Mouse (Mus musculus) hindlimb bud, embryonic 11.5 days (tissue): ENCODE measurements at regions not wholly inside any gene's neighbourhood (a gene's known extent, or its start where the extent isn't known, plus 50 kb on each side); places are given as distances from the start of the nearest gene placed in this dataset.

Experiments
- DNase-seq: peaks from one replicate; pipeline ENCODE4 v3.0.0-alpha.2; 2012; ENCODE audit warnings: low read depth, low spot score; ENCODE audit errors: extremely low spot score

- no peak for DNase-seq
Measured at GRCm38 (mm10) chr6:51265329-51265728, 167.1 kb upstream of the Nfe2l3 start.

GRCm38 (mm10) chr6:51266721-51267120, 165.7 kb upstream of the Nfe2l3 start:
- no peak for DNase-seq

GRCm38 (mm10) chr6:51267888-51268287, 164.6 kb upstream of the Nfe2l3 start:
- no peak for DNase-seq

DNA sequence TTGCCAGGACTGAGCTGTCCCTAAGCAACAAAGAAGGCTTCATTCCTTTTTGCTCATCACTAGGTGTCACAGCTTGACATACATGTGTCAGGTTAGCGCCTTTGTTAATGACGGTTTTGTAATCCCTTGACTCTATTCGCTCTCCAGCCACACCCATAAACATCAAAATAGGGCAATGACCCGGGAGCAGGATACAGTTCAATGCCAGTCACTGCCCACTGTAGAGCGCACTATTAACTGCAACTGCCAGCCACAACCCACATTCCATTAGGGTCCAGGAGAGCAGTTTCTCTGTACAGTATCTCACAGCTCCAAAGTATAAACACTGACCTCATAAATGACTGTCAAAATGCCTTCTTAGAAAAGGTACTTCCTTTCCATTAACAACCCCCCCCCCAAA, 163.5 kb upstream of the Nfe2l3 start:
- no peak for DNase-seq

DNA sequence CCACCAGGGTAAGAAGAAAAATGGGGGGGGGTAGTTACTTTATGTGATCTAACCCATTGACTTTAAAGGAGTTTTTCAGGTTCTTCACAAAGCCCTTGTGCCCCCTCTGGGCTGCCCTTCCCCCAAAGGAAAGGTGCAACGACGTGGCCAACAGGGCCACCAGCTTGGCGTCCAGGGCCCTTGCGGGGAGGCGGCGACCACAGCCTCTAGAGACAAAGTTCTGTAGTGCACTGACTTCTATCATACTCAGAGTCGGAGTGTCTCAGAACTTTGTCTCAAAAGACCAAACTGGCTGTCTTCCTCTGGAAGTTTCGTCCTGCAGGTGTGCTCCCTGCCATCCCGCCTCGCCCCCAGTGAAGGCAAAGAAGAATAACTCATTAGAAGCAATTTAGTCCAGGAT, 162.9 kb upstream of the Nfe2l3 start:
- no peak for DNase-seq

DNA sequence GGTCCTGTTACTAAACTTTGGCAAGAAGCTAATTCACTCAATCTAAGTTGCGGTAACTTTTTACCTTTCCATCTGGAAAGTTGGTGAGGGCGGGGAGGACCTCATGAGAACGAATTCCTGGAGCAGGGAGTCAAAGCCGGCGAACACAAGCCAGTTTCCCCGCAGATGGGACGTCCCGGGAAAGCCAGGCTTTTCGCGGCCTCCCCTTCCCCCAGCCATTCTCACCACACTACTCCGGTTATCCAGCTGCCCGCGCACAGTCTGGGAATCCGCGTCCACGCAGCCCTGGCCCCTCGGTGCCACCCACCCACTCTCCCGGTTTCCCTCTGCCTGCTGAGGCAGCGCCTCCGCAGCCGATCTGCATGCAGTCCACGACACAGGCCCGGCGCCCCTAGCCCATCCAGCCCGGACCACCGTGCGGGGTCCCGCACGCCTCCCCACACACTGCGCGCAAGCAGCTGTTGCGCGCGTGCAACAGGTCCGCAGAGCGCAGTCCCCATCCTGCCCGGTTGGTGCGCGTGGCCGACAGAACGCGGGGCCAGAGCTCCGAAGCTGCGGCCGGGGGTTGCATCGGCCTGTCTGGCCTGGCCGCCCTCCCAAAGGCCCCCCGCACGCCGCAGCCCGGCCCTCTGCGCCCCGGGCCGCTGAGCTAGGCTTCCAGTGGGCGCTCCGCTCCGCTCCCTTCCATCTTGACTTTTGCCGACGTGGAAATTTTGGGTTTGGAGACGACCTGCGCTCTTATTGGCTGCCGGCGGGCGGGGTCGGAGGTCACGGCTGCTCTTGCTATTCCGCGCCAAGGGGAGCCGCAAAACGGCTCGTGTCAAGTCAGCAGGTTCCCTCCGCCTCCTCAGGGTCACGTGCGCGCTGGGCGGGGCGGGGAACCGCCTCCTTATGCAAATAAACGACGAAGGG, 162.0 kb upstream of the Nfe2l3 start:
- DNase-seq = peak; percentile 81

- DNase-seq = no peak
Measured at GRCm38 (mm10) chr6:51271128-51271480, 161.4 kb upstream of the Nfe2l3 start.

DNA sequence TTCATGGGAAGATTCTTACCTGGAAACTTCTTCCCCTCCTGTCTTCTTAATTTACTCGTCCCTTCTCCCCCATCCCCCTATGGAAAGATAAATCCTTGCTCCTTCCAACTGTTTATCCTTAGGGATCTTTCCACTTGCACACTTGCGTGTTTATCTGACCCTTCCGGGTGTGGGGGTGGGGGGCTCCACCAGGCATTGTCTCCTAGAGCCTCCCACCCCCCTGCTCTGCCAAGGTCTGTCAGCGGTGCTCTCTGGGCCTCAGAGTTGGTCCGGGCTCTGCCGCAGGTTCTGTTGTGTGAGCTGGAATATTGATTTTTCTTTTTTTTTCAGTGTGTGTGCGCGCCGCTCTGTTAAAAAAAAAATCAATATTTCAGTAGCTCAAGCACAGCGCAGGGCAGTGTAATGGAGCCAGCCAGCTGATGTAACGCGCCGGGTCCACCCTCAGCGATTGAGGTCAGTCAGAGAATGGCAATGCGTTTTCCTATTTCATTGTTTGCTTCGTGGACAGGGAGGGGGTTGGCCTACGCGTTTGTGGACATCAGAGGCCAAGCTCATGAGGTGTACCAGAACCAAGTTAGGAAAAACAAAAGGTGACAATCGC, 160.2 kb upstream of the Nfe2l3 start:
- DNase-seq = no peak

GRCm38 (mm10) chr6:51279491-51279890, 153.0 kb upstream of the Nfe2l3 start:
- DNase-seq = no peak

- DNase-seq = no peak
Measured at GRCm38 (mm10) chr6:51280231-51280630, 152.2 kb upstream of the Nfe2l3 start.

DNA sequence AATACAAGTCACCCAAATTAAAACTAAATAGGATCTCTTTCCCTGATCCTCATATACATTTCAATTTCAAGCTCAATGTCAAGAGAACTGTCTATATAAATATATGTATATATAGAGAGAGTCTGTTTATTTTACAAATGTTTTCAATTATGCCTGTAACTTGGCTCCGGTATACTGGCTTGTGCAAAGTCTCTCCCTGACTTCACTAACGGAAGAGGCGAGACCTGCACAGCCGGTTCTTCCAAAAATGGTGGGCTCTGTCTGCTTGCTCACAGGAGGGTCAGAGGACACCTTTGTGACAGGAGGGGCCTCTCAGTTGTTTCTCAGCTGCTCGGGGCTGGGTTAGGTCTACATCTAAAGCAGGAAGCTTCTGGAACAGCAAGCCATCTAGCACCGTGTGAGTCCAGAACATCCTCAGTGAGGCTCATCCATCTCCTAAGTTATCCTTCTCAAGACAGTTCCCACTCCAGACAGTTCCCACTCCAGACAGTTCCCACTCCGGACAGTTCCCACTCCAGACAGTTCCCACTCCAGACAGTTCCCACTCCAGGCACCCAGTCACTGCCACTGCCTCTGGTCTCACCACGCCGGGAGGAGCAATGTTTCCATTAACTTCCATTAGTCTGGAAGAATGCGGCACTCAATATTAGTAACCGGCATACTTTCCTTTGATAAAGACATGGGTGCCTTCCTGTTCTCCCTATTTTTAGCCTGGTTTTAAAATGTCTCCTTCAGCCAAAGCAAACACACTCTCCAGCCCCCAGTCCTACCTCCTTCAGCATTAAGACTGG, 148.4 kb upstream of the Nfe2l3 start:
- no peak for DNase-seq

DNA sequence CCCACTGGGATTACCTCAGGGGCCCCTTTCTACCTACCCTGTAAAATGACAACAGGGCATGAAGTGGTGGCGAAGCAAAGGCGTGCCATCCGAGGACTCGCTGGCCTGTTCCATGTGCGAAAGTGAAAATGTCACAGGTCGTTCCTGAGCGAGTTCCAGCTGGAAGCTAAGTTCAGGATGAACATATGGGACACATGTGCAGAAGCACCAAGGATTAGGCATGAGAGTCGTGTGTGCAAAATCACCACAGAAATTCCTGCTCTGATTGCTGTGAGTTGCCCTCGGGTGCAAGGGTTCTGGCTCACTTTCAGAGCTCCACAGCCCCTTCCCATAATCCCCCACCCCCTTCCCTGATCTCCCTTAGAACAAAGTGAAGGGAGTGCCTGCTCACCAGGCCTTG, 147.6 kb upstream of the Nfe2l3 start:
- no peak for DNase-seq

GRCm38 (mm10) chr6:51286836-51287235, 145.6 kb upstream of the Nfe2l3 start:
- DNase-seq = no peak

DNA sequence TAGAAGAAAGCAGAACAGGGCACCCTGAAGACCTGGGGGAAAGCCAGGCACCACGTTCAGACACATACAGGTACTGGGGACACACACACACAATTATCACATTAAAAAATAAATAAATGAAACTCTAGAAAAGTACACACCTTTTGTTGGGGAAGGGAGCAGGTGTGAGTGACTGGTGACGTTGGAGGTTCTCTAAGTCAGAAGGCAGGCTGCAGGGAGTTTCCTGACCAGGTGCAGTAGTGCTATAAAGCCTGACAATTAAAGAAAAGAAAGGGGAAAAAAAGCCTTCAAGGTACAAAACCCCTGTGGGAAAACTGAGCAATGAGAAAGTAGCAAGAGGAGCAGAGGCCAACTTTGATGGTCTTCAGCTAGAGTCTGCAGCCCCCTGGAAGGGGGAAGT, 145.1 kb upstream of the Nfe2l3 start:
- no peak for DNase-seq

GRCm38 (mm10) chr6:51287807-51288206, 144.7 kb upstream of the Nfe2l3 start:
- DNase-seq = no peak

DNA sequence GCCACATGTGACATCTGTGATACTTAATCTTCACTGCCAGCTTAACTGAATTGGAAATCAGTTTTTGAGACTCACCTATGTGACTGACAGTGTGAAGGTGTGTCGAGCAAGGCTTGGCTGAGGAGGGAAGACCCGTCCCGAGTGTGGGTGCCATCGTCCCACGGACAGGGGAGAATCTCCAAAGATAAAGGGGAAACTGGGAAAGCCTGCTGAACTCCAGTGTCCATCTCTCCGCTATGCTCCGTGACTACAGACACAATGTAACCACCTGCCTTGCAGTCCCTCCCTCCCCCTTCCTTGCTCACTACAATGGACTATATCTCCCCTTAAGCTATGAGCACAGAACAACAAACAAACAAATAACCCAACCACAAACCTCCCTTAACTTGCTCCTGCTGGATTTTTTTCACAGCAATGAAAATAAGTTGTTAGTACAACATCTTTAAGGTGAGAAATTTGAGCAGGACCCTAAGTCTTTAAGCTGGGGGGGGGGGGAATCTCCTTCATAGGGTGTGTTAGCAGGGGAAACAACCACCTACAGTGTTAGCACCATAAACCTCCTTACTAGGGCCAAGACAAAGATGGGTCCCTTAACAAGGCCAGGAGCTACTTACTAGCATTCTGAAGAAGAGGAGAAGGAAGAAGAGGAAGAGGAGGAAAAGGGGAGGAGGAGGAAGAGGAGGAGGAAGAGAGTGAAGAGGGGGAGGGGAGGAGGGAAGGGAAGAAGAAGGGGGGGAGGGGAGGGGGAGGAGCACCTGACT, 144.0 kb upstream of the Nfe2l3 start:
- no peak for DNase-seq

DNA sequence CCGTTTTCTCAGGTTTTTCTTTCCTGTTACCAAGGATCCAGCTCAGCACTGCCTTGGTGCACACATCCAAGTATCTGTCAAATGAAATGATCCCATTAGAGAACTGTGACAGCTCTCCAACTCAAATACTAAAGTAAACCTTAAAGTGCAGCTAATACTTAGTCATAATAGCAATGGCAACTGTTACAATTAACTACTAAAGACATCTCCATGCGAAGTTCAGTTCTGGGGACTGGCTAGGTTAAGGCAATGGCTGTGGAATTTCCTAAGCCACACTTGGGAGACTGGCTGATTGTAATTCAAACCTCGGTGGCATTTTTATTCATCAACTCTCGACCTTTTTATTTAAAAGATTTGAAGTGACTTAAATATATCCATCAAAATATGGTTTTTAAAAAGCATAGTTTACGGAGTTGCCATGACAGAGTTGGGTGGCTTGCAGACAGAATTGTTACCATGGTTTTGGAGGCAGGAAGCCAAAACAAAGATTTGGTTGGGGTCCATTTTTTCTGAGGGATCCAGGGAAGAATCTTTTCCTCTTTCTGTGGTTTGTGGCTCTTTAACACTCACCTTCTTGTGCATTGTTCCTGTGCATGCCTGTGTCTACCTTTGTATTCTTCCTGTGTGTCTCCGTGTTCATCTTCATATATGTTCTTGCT, 143.3 kb upstream of the Nfe2l3 start:
- no peak for DNase-seq

DNA sequence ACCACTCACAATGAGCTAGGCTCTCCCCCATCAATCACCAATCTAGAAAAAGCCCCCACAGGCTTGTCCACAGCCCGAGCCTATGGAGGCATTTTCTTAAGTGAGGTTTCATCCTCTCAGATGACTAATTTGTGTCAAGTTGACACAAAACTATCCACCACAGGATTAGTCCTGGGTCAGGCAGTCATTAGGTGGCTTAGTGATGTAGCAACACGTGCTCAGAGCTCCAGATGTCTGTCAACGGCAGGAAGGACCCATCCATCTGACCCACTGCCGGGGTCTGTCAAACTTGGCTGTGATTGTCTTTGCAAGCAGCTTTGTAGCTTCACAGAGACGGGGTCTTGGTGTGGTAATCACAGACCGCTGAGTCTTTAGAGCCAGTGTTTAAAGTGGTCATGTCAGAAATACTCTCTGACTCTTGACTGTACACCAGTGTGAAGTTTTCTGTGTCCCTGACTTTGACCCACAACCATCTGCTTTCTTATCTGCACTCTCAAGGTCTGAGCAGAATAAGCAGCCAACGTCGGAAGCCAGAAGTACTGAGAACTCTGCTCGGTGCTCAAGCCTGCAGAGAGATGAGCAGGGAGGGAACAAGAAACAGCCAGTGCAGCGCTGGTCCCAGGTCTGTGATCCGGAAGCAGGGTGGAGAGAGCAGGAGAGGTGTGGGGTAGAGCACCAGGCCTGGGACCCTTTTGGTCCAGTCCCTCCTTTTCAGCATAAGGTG, 131.6 kb upstream of the Nfe2l3 start:
- no peak for DNase-seq

DNA sequence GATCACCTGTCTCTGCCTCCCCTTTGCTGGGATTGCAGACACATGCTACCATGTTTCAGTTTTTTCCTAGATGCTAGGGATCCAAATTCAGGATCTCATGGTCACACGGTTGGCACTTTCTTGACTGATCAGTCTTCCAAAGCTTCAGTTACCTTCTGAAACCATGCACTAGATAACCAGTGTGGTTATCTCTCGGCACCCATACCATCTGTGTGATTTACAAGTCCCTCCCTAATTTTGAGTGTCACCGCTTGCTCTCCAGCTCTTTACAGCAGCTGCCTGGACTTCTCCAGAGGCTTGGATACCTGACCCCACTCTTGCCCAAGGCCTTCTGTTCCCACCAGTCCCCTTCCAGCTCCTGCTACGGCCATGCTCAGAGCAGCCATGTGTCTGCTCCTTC, 130.6 kb upstream of the Nfe2l3 start:
- DNase-seq = no peak

DNA sequence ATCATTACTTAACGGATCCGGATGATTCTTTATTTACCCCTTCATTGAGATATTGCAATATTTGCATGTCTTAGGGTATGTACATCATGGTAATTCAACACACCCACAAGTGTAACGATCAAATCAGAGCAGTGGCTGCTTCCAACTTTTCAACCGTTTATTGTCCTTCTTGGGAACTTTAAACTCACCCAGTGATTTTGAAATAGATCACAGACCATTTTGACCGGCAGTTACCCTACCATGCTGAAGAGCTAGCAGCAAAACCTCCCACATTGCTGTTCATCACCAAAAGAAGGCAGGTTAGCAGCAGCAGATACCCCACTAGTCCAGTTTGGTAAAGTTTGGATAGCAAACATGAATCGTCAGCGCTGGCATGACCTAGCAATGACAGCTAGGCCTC, 130.2 kb upstream of the Nfe2l3 start:
- no peak for DNase-seq
